Mouse (Mus musculus) midbrain, embryonic 11.5 days (tissue): ENCODE measurements at regions not wholly inside any gene's neighbourhood (a gene's known extent, or its start where the extent isn't known, plus 50 kb on each side); places are given as distances from the start of the nearest gene placed in this dataset.
A peak's percentile ranks its signal among the peaks of the same experiment; 100 is the strongest.

Experiments
- ATAC-seq: fragments of 200-750 bp; cut with Nextera tagmentation; 2 replicates; pipeline ENCODE4 v1.8.0; 2017; ENCODE audit warnings: moderate TSS enrichment, moderate library complexity; ENCODE audit not compliant: low FRiP score
- DNase-seq: peaks from one replicate; pipeline ENCODE4 v3.0.0; 2015; ENCODE audit warnings: low spot score; ENCODE audit errors: missing footprints
- H3K27ac ChIP-seq: fragments of 300-500 bp; sonication (generic); 2 replicates; pipeline ENCODE4 v1.5.1; 2014; ENCODE audit warnings: low read depth, low read length
- H3K27me3 ChIP-seq: fragments of 300-500 bp; sonication (generic); 2 replicates; pipeline ENCODE4 v1.6.1; 2014; ENCODE audit warnings: mild to moderate bottlenecking, low read length, moderate library complexity, mixed read lengths; ENCODE audit not compliant: control insufficient read depth, insufficient read depth
- H3K36me3 ChIP-seq: fragments of 300-500 bp; sonication (generic); 2 replicates; pipeline ENCODE4 v1.6.1; 2014; ENCODE audit warnings: mild to moderate bottlenecking, low read length, moderate library complexity, mixed read lengths; ENCODE audit not compliant: control insufficient read depth, insufficient read depth
- H3K4me1 ChIP-seq: fragments of 300-500 bp; sonication (generic); 2 replicates; pipeline ENCODE4 v1.6.1; 2014; ENCODE audit warnings: low read length; ENCODE audit not compliant: control insufficient read depth, insufficient read depth
- H3K4me2 ChIP-seq: fragments of 300-500 bp; sonication (generic); 2 replicates; pipeline ENCODE4 v1.6.1; 2014; ENCODE audit warnings: mild to moderate bottlenecking, moderate library complexity
- H3K4me3 ChIP-seq: fragments of 300-500 bp; sonication (generic); 2 replicates; pipeline ENCODE4 v1.5.1; 2014; ENCODE audit warnings: low read depth, low read length
- H3K9ac ChIP-seq: fragments of 300-500 bp; sonication (generic); 2 replicates; pipeline ENCODE4 v1.6.1; 2014; ENCODE audit warnings: low read length
- H3K9me3 ChIP-seq: fragments of 300-500 bp; sonication (generic); 2 replicates; pipeline ENCODE4 v1.6.1; 2016; ENCODE audit warnings: low read length; ENCODE audit not compliant: control insufficient read depth
- WGBS: fragments of 180-500 bp; shearing (Covaris S2); extraction: QIAGEN DNeasy Blood & Tissue Kit; methylation state at CpG from one replicate; pipeline ENCODE4 v1.1.7; 2014; 5-methylcytosine and 5-hydroxymethylcytosine counted together

GRCm38 (mm10) chr15:47386881-47387399 lies 6497.8 kb upstream of the Gm7489 start:
- ATAC-seq: peak; percentile 73
- no peak overlapping the region for H3K9ac ChIP-seq
- DNase-seq: no peak
- no peaks in the 10 kb centered on the region for H3K36me3 ChIP-seq
- H3K9me3 ChIP-seq: no peaks in the 10 kb centered on the region
- H3K27me3 ChIP-seq: no peaks in the 10 kb centered on the region
- 21% methylated on average over 2 of the region's 2 CpGs for WGBS
- H3K4me3 ChIP-seq: no peak overlapping the region
- H3K4me2 ChIP-seq: no peak overlapping the region
- H3K4me1 ChIP-seq: no peaks in the 10 kb centered on the region
- H3K27ac ChIP-seq: no peak overlapping the region
